Mouse (Mus musculus): ENCODE results near the gene Arf4. TPM values are rescaled to one million over a fixed set of nuclear protein-coding genes. Genes with fewer than 3 reads are reported as not detected.

Arf4 gene
- polyA plus RNA-seq, 1 experiment from 2014 or later: 501 TPM

Small RNA genes lying within 50 kb of the gene (microRNA-seq; reads per million reads assigned to microRNA genes)
- gene Mir7672: 2.1 reads per million

Other genes with a start within 250 kb of the Arf4 start
- gene Slmap, start 103.1 kb upstream of the Arf4 start, polyA plus RNA-seq (2016; fragmentation: Nextera tagmentation; extraction: Ambion mirVana): 15.8 and 16.7 TPM in 2 replicates
- gene Dennd6a, start 64.2 kb upstream of the Arf4 start, polyA plus RNA-seq (2016; fragmentation: Nextera tagmentation; extraction: Ambion mirVana): 30.5 and 30.7 TPM in 2 replicates
- 11.6 and 12.5 TPM in 2 replicates for gene Pde12, start 31.8 kb downstream of the Arf4 start, polyA plus RNA-seq (2016; fragmentation: Nextera tagmentation; extraction: Ambion mirVana)
- gene Dnah12, start 55.2 kb downstream of the Arf4 start, polyA plus RNA-seq (2016; fragmentation: Nextera tagmentation; extraction: Ambion mirVana): not detected in 2 replicates